Mouse (Mus musculus) cerebral cortex, adult 2 months (tissue): Measurements from ENCODE around the gene Pnpla7.

ENCODE experiments used
- WGBS: fragments of 180-500 bp; shearing (Covaris S2); methylation state at CpG from one replicate; pipeline ENCODE4 v1.1.7; 2018; 5-methylcytosine and 5-hydroxymethylcytosine counted together

The Pnpla7 gene

GRCm38 (mm10) chr2:25075506-25075905 is 99.7 kb downstream of the Pnpla7 start:
- 56% methylated on average over 4 of the region's 4 CpGs for WGBS

GRCm38 (mm10) chr2:25078967-25079366 is 103.1 kb downstream of the Pnpla7 start:
- 91% methylated on average over 1 of the region's 1 CpGs for WGBS

- 77% methylated on average over 5 of the region's 5 CpGs for WGBS
These were observed 104.2 kb downstream of the Pnpla7 start, which contains the start of gene Entpd8 for GRCm38 (mm10) chr2:25080076-25080475. Gene Entpd8, plus strand, starts transcription at chr2:25080304.

GRCm38 (mm10) chr2:25083697-25084096 is 107.9 kb downstream of the Pnpla7 start:
- WGBS = 89% methylated on average over 4 of the region's 4 CpGs

- WGBS = 83% methylated on average over 5 of the region's 5 CpGs
These were observed 109.7 kb downstream of the Pnpla7 start for GRCm38 (mm10) chr2:25085571-25085970.

- 80% methylated on average over 2 of the region's 2 CpGs for WGBS
These were observed 112.0 kb downstream of the Pnpla7 start for GRCm38 (mm10) chr2:25087842-25088241.

GRCm38 (mm10) chr2:25088636-25089035 is 112.8 kb downstream of the Pnpla7 start:
- 80% methylated on average over 3 of the region's 3 CpGs for WGBS

- 79% methylated on average over 17 of the region's 17 CpGs for whole genome bisulfite sequencing
These were observed 118.9 kb downstream of the Pnpla7 start for GRCm38 (mm10) chr2:25094785-25095108.

GRCm38 (mm10) chr2:25095109-25095850 is 119.4 kb downstream of the Pnpla7 start, which contains the start of gene Noxa1:
Gene Noxa1, minus strand, starts transcription at chr2:25095149.
- WGBS = 68% methylated on average over 28 of the region's 28 CpGs

GRCm38 (mm10) chr2:25098005-25098615 is 122.3 kb downstream of the Pnpla7 start:
- 65% methylated on average over 3 of the region's 3 CpGs for WGBS

GRCm38 (mm10) chr2:25098956-25099355 is 123.1 kb downstream of the Pnpla7 start:
- 51% methylated on average over 5 of the region's 5 CpGs for WGBS

GRCm38 (mm10) chr2:25099703-25100102 is 123.9 kb downstream of the Pnpla7 start:
- 80% methylated on average over 3 of the region's 3 CpGs for WGBS
